Mouse (Mus musculus) cerebellum, postnatal 25 days (tissue): ENCODE results near the gene Pitpnm2.

Experiments used
- DNase-seq, 2 experiments: peaks; one replicate each; pipeline ENCODE4 v3.0.0; 2021; ENCODE audit warnings: mixed read lengths in 2 of 2

Pitpnm2 gene

GRCm38 (mm10) chr5:124085513-124085912, 164.0 kb downstream of the Pitpnm2 start:
- DNase-seq: no peak

- peak; percentile 87 to 92 for DNase-seq
Measured at GRCm38 (mm10) chr5:124084588-124085173, 164.9 kb downstream of the Pitpnm2 start.

- DNase-seq: peak in 1 of 2 experiments; percentile 42
Measured at GRCm38 (mm10) chr5:124083850-124084587, 165.5 kb downstream of the Pitpnm2 start.

- peak in 1 of 2 experiments; percentile 8 for DNase-seq
Measured at GRCm38 (mm10) chr5:124082941-124083688, 166.4 kb downstream of the Pitpnm2 start.

GRCm38 (mm10) chr5:124082447-124082846, 167.1 kb downstream of the Pitpnm2 start:
- no peak for DNase-seq

DNA sequence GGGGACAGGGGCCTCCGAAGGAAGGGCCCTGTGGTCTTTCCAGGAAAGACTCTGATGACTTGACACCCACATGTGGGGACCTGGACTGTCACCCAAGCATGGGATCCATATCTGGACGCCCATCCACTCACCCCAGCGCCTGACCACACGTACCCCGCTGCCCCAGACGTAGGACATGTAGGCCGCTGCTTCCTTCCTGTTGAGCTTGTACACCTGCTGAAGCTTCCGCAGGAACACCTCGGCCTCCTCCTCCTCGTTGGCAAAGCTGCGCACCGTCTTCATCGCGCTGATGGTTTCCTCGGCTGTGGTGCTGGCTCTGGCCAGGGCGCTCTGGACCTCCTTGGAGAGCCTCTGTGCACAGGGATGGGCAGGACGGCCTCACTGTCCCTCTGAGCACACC, 169.7 kb downstream of the Pitpnm2 start:
- DNase-seq: no peak

- DNase-seq: peak; percentile 49 to 64
Measured at GRCm38 (mm10) chr5:124078794-124079416, 170.7 kb downstream of the Pitpnm2 start.

DNA sequence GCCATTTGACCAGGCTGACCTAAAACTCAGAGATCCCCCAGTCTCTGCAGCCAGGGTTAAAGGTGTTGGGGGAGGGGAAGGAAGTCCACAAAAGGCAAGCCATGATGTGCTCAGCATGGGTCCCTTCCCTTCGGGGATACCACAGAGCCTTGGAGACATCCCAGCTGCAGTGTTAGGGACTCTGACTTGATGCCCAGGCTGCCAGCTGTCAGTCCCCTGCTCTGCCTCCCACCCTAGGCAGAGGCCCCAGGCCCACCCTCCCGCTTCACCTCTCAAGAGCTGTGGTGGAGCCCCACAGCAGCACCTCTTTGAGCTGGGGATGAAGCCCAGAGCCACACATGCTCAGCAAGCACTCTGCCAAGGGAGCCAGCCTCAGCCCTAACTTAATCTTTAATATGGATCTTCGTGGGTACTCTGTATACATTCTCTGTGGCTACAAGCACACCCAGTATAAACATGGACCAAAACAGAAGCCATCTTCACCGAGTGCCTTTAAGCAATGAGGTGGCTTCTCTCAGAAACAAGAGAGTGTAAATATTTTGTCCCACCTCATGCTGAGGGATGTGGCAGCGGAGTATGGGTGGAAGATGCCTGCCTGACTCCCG, 171.6 kb downstream of the Pitpnm2 start:
- DNase-seq: peak in 1 of 2 experiments; percentile 10

- DNase-seq: no peak
Measured at GRCm38 (mm10) chr5:124077241-124077640, 172.3 kb downstream of the Pitpnm2 start.

- DNase-seq: peak in 1 of 2 experiments; percentile 8
Measured at GRCm38 (mm10) chr5:124076559-124076958, 173.0 kb downstream of the Pitpnm2 start.

DNA sequence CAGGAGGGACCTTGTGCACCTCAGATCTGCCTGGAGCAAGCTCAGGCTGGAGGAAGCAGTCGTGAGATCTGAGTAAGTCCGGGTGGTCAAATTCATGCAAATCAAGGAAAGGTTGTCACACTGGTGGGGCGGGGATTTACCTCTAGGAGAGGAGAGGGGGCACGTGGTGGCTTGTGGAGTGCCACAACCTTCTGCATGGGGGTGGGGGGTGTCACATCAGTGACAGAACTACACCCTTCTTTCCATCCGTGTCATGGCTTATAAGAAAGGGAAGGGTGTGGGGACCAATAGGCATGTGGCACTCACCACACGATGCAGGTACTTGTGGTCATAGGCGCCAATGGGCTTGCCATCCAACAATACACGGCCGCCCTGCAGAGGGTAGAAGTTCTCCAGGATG, 173.8 kb downstream of the Pitpnm2 start:
- DNase-seq: no peak

DNA sequence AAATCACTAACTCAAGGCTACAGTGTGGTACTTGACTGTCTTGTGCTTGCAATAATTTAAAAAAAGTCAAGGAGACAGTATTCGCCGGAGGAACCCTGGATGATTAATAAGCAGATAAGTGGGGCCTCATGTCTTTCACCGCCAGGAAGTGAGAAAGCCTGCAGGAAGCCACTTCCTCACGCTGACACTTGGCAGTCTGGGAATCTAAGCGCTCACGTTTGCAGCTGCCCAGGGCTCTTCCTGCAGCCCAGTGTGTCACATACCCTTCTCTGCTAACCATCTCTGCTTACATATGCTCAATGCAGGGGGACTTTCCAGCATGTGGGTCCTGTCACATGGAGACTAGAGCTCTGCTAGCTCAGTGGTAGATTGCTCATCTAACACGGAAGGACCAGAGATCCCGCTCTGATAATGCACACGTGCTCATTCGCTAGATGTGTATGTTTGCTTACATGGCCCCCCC, 174.7 kb downstream of the Pitpnm2 start:
- no peak for DNase-seq

GRCm38 (mm10) chr5:124073682-124074081, 175.9 kb downstream of the Pitpnm2 start:
- peak in 1 of 2 experiments; percentile 13 for DNase-seq

- no peak for DNase-seq
Measured at GRCm38 (mm10) chr5:124069657-124070056, 179.9 kb downstream of the Pitpnm2 start.
